Mouse (Mus musculus) liver, embryonic 14.5 days (tissue): ENCODE data around the gene Fcrla. TPM values are rescaled to one million over a fixed set of nuclear protein-coding genes. Genes with fewer than 3 reads are reported as not detected.

ENCODE experiments used
- ATAC-seq: fragments of 200-750 bp; cut with Nextera tagmentation; 2 replicates; pipeline ENCODE4 v1.8.0; 2017; ENCODE audit warnings: moderate number of reproducible peaks, mild to moderate bottlenecking, moderate library complexity; ENCODE audit not compliant: insufficient read depth
- DNase-seq, 3 experiments: peaks; one replicate each; pipeline ENCODE4 v3.0.0-alpha.2; 2012 to 2013; ENCODE audit warnings: low read depth in 3 of 3, low spot score in 3 of 3
- H3K27ac ChIP-seq: fragments of 300-500 bp; sonication (generic); 2 replicates; pipeline ENCODE4 v1.5.1; 2014; ENCODE audit warnings: moderate library complexity, mild to moderate bottlenecking, control low read depth, inconsistent platforms
- H3K27me3 ChIP-seq: fragments of 300-500 bp; sonication (generic); 2 replicates; pipeline ENCODE4 v1.6.1; 2014; ENCODE audit warnings: mild to moderate bottlenecking, low read length, moderate library complexity; ENCODE audit not compliant: control insufficient read depth, insufficient read depth
- H3K36me3 ChIP-seq: fragments of 300-500 bp; sonication (generic); replicated peaks from 2 replicates; pipeline ENCODE4 v1.6.1; 2014; ENCODE audit warnings: low read depth; ENCODE audit not compliant: control insufficient read depth, insufficient read depth
- H3K4me1 ChIP-seq, 2 experiments: fragments of 200-500 bp in 1 of 2; fragments of 300-500 bp in 1 of 2; sonication (generic) in 1 of 2; replicated peaks; 2 replicates each; pipeline ENCODE4 v1.6.1; 2012 to 2014; ENCODE audit warnings: antibody characterized with exemption in 1 of 2, inconsistent platforms in 1 of 2, low read length in 1 of 2; ENCODE audit not compliant: control insufficient read depth in 2 of 2, insufficient read depth in 2 of 2
- H3K4me2 ChIP-seq: fragments of 300-500 bp; sonication (generic); 2 replicates; pipeline ENCODE4 v1.6.1; 2014; ENCODE audit warnings: low read depth, mild to moderate bottlenecking, control low read depth, moderate library complexity
- H3K4me3 ChIP-seq, 2 experiments: fragments of 200-500 bp in 1 of 2; fragments of 300-500 bp in 1 of 2; sonication (generic) in 1 of 2; 2 replicates each; pipeline ENCODE4 v1.5.1; 2012 to 2014; ENCODE audit warnings: low read depth in 2 of 2, low read length in 2 of 2, mild to moderate bottlenecking in 2 of 2, control low read depth in 1 of 2, inconsistent platforms in 1 of 2, moderate library complexity in 1 of 2; ENCODE audit not compliant: insufficient read depth in 1 of 2
- H3K9ac ChIP-seq: fragments of 300-500 bp; sonication (generic); replicated peaks from 2 replicates; pipeline ENCODE4 v1.6.1; 2014; ENCODE audit warnings: mild to moderate bottlenecking, control low read depth, moderate library complexity
- H3K9me3 ChIP-seq: fragments of 300-500 bp; sonication (generic); 2 replicates; pipeline ENCODE4 v1.6.1; 2016; ENCODE audit warnings: low read length, mixed read lengths; ENCODE audit not compliant: control insufficient read depth
- CTCF ChIP-seq: IDR thresholded peaks from 2 replicates; pipeline ENCODE4 v1.5.1; 2016; ENCODE audit warnings: antibody characterized with exemption, low read depth, control low read depth
- EP300 ChIP-seq: IDR thresholded peaks from 2 replicates; pipeline ENCODE4 v1.6.1; 2016; ENCODE audit warnings: antibody characterized with exemption, low read depth
- WGBS: fragments of 180-500 bp; shearing (Covaris S2); extraction: QIAGEN DNeasy Blood & Tissue Kit; methylation state at CpG from one replicate; pipeline ENCODE4 v1.1.7; 2014; ENCODE audit not compliant: insufficient replicate concordance; 5-methylcytosine and 5-hydroxymethylcytosine counted together
- polyA plus RNA-seq, 2 experiments: library from polyadenylated mRNA; depleted of rRNA in 1 of 2; stranded (reverse) in 1 of 2; unstranded in 1 of 2; fragments of >200 nt; fragmentation: Nextera tagmentation in 1 of 2; extraction: Ambion mirVana in 1 of 2; gene quantifications; 2 replicates each; pipeline versions ENCODE4 v1.2.1 to v1.2.3; 2012 to 2014

Gene Fcrla
- polyA plus RNA-seq, 2 experiments, result 0.35 to 0.56 TPM

GRCm38 (mm10) chr1:170871961-170872360, 55.4 kb downstream of the Fcrla start:
- H3K4me1 ChIP-seq, result peaks cover 0 to 2% of the 10 kb centered on the region in 2 experiments; a peak in 2 of 4 replicates
- no peak overlapping the region for H3K4me3 ChIP-seq
- 89% methylated on average over 2 of the region's 2 CpGs for WGBS
- H3K27me3 ChIP-seq, result no peaks in the 10 kb centered on the region
- peaks cover 4% of the 10 kb centered on the region for H3K36me3 ChIP-seq
- H3K27ac ChIP-seq, result no peak overlapping the region
- no peak for ATAC-seq
- no peak for DNase-seq
- no peak; the same call in 1 of the 2 replicates for TF ChIP-seq CTCF
- no peak for TF ChIP-seq EP300
- H3K9ac ChIP-seq, result no peak overlapping the region
- no peaks in the 10 kb centered on the region for H3K9me3 ChIP-seq
- H3K4me2 ChIP-seq, result no peak overlapping the region

GRCm38 (mm10) chr1:170871402-170871801, 56.0 kb downstream of the Fcrla start:
- TF ChIP-seq EP300, result no peak
- no peak for TF ChIP-seq CTCF
- no peak for DNase-seq
- 77% methylated on average over 6 of the region's 6 CpGs for WGBS

DNA sequence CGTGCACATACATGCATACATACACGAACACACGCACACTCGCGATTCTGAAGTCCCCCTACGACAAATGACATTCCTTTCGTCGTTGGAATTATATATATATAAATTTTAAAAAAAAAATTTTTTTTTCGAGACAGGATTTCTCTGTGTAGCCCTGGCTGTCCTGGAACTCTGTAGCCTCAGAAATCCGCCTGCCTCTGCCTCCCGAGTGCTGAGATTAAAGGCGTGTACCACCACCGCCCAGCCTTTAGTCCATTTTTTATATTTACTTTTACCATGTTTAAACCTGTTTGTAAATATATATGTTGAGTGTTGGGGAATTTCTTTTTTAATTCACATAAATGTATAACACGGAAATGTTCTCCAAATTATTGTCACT, 58.5 kb downstream of the Fcrla start:
- WGBS, result 13% methylated on average over 14 of the region's 14 CpGs
- Histone ChIP-seq H3K36me3 (no peaks in the 10 kb centered on the region; the same call in 1 of the 2 replicates), H3K9ac (peak overlapping the region; percentile 92), H3K4me1 (peaks cover 0 to 13% of the 10 kb centered on the region in 2 experiments; a peak in 3 of 4 replicates), H3K4me3 (peak overlapping the region; percentile 78 to 92), H3K27ac (no peak overlapping the region), H3K9me3 (no peaks in the 10 kb centered on the region), H3K4me2 (peak overlapping the region; percentile 74), H3K27me3 (no peaks in the 10 kb centered on the region)
- no peak for ATAC-seq
- no peak for DNase-seq
- TF ChIP-seq EP300, result no peak
- TF ChIP-seq CTCF, result no peak

More at GRCm38 (mm10) chr1:170871402-170871801, 56.0 kb downstream of the Fcrla start:
- Histone ChIP-seq H3K4me1 (peaks cover 0 to 6% of the 10 kb centered on the region in 2 experiments; a peak in 3 of 4 replicates), H3K27me3 (no peaks in the 10 kb centered on the region), H3K9ac (no peak overlapping the region), H3K36me3 (peaks cover 4% of the 10 kb centered on the region), H3K4me3 (no peak overlapping the region), H3K4me2 (no peak overlapping the region), H3K27ac (no peak overlapping the region), H3K9me3 (no peaks in the 10 kb centered on the region)
- ATAC-seq, result no peak

GRCm38 (mm10) chr1:170868107-170868904, 59.1 kb downstream of the Fcrla start:
- no peaks in the 10 kb centered on the region for H3K27me3 ChIP-seq
- peaks cover 5 to 17% of the 10 kb centered on the region in 2 experiments for H3K4me1 ChIP-seq
- H3K4me3 ChIP-seq, result peak overlapping the region; percentile 78 to 92
- H3K9me3 ChIP-seq, result no peaks in the 10 kb centered on the region
- peak overlapping the region; percentile 74 for H3K4me2 ChIP-seq
- WGBS, result under 1% methylated on average over 33 of the region's 33 CpGs
- ATAC-seq (peak; percentile 65), DNase-seq (peak; percentile 73 to 79 (median 74))
- no peaks in the 10 kb centered on the region for H3K36me3 ChIP-seq
- H3K9ac ChIP-seq, result peak overlapping the region; percentile 92
- TF ChIP-seq EP300, result no peak
- no peak for TF ChIP-seq CTCF
- H3K27ac ChIP-seq, result peak overlapping the region; percentile 63

GRCm38 (mm10) chr1:170867691-170868105, 59.7 kb downstream of the Fcrla start, which contains the start of gene Atf6:
Atf6 (minus strand) TSS chr1:170867771.
- H3K4me2 ChIP-seq, result peak within 1 kb of the TSS; percentile 74
- ATAC-seq, result peak; percentile 86
- under 1% methylated on average over 25 of the region's 25 CpGs for WGBS
- peak within 1 kb of the TSS; percentile 63 for H3K27ac ChIP-seq
- peak within 1 kb of the TSS; percentile 78 to 92 for H3K4me3 ChIP-seq
- no peaks in the 10 kb centered on the region for H3K27me3 ChIP-seq
- peak; percentile 88 to 92 (median 90) for DNase-seq
- peak within 1 kb of the TSS; percentile 92 for H3K9ac ChIP-seq
- H3K4me1 ChIP-seq, result peaks cover 10 to 24% of the 10 kb centered on the region in 2 experiments
- no peaks in the 10 kb centered on the region for H3K36me3 ChIP-seq
- TF ChIP-seq CTCF (no peak), EP300 (peak; percentile 44)
- H3K9me3 ChIP-seq, result no peaks in the 10 kb centered on the region

Other genes with a start within 250 kb of the Fcrla start
- gene Atf6, start 59.8 kb downstream of the Fcrla start, polyA plus RNA-seq (2012; rRNA removed), result 3.7 and 4.8 TPM in 2 replicates
- gene Atf6, start 59.8 kb downstream of the Fcrla start, polyA plus RNA-seq (2014; fragmentation: Nextera tagmentation; extraction: Ambion mirVana), result 6.6 and 8.2 TPM in 2 replicates
- 0.26 and 0.54 TPM in 2 replicates for gene Gm26620, start 42.5 kb downstream of the Fcrla start, polyA plus RNA-seq (2012; rRNA removed)
- 0.38 and 0.47 TPM in 2 replicates for gene Gm26620, start 42.5 kb downstream of the Fcrla start, polyA plus RNA-seq (2014; fragmentation: Nextera tagmentation; extraction: Ambion mirVana)
- gene Dusp12, start 42.0 kb downstream of the Fcrla start, polyA plus RNA-seq (2012; rRNA removed), result 9.5 and 13.6 TPM in 2 replicates
- 19.1 and 20.4 TPM in 2 replicates for gene Dusp12, start 42.0 kb downstream of the Fcrla start, polyA plus RNA-seq (2014; fragmentation: Nextera tagmentation; extraction: Ambion mirVana)
- 0.03 and 0.05 TPM in 2 replicates for gene Fcrlb, start 14.6 kb downstream of the Fcrla start, polyA plus RNA-seq (2012; rRNA removed)
- not detected in 2 replicates for gene Fcrlb, start 14.6 kb downstream of the Fcrla start, polyA plus RNA-seq (2014; fragmentation: Nextera tagmentation; extraction: Ambion mirVana)
- 2.2 and 3.3 TPM in 2 replicates for gene Fcgr2b, start 49.0 kb upstream of the Fcrla start, polyA plus RNA-seq (2012; rRNA removed)
- gene Fcgr2b, start 49.0 kb upstream of the Fcrla start, polyA plus RNA-seq (2014; fragmentation: Nextera tagmentation; extraction: Ambion mirVana), result 2.4 and 3.4 TPM in 2 replicates
- gene Fcgr4, start 91.3 kb upstream of the Fcrla start, polyA plus RNA-seq (2012; rRNA removed), result 1.9 and 2.6 TPM in 2 replicates
- 1.7 and 2.0 TPM in 2 replicates for gene Fcgr4, start 91.3 kb upstream of the Fcrla start, polyA plus RNA-seq (2014; fragmentation: Nextera tagmentation; extraction: Ambion mirVana)
- gene Fcgr3, start 137.4 kb upstream of the Fcrla start, polyA plus RNA-seq (2012; rRNA removed), result 12.7 and 14.6 TPM in 2 replicates
- 19.2 and 24.6 TPM in 2 replicates for gene Fcgr3, start 137.4 kb upstream of the Fcrla start, polyA plus RNA-seq (2014; fragmentation: Nextera tagmentation; extraction: Ambion mirVana)
- gene Cfap126, start 186.3 kb upstream of the Fcrla start, polyA plus RNA-seq (2012; rRNA removed), result 1.8 and 2.2 TPM in 2 replicates
- 1.9 and 2.6 TPM in 2 replicates for gene Cfap126, start 186.3 kb upstream of the Fcrla start, polyA plus RNA-seq (2014; fragmentation: Nextera tagmentation; extraction: Ambion mirVana)
- 103 and 111 TPM in 2 replicates for gene Sdhc, start 223.0 kb upstream of the Fcrla start, polyA plus RNA-seq (2012; rRNA removed)
- 147 and 165 TPM in 2 replicates for gene Sdhc, start 223.0 kb upstream of the Fcrla start, polyA plus RNA-seq (2014; fragmentation: Nextera tagmentation; extraction: Ambion mirVana)
- gene Mpz, start 223.1 kb upstream of the Fcrla start, polyA plus RNA-seq (2012; rRNA removed), result 0.04 and 0.25 TPM in 2 replicates
- 0.14 TPM in 1 of 2 replicates, not detected in the other for gene Mpz, start 223.1 kb upstream of the Fcrla start, polyA plus RNA-seq (2014; fragmentation: Nextera tagmentation; extraction: Ambion mirVana)